Mouse (Mus musculus): Measurements from ENCODE around the gene Sytl4. TPM values are rescaled to one million over a fixed set of nuclear protein-coding genes. Genes with fewer than 3 reads are reported as not detected.

Sytl4 gene
- total and polyA plus RNA-seq, 3 experiments = 0.06 to 0.19 TPM; not detected in 1

DNA sequence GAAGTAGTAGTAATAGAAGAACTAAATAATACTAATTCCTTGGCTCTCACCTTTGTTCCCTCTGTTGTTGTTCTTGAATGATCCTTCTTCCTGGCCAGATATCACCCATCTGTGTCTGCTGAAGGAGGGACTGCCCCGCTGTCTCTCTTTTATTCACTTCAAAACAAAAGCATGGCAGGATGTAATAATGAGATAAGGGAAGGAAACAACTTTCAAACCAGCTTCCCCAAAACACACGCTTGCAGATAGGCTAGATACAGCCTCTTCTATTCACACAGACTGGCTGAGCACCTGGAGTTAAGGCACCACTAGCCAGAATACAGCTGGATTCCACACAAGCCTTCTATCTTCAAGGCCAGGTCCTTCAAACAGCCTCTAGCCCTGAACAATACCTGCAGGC lies 21.0 kb downstream of the Sytl4 start:
- Histone ChIP-seq H3K27me3 (ENCODE audit: control insufficient read depth in 1 of 2, insufficient read depth in 2 of 2, low read length in 2 of 2) (no peaks in the 10 kb centered on the region), H3K9me3 (replicated peaks; ENCODE audit: insufficient read depth, low read length) (no peaks in the 10 kb centered on the region), H3K9ac (ENCODE audit: control insufficient read depth, low read depth, low read length, poor library complexity, severe bottlenecking) (no peak overlapping the region), H3K27ac (ENCODE audit: control insufficient read depth, low read depth, low read length) (no peak overlapping the region), H3K36me3 (ENCODE audit: control insufficient read depth in 1 of 2, insufficient read depth in 2 of 2, low read length in 2 of 2) (peaks cover 0 to 21% of the 10 kb centered on the region in 2 experiments; a peak in 2 of 4 replicates), H3K79me2 (ENCODE audit: control insufficient read depth, insufficient read depth, low read length, poor library complexity) (no peaks in the 10 kb centered on the region), H3K4me3 (ENCODE audit: control insufficient read depth in 1 of 2, insufficient read depth in 1 of 2, low read depth in 2 of 2, low read length in 2 of 2) (peak overlapping the region; percentile 2; a peak in 2 of 4 replicates), H3K4me1 (ENCODE audit: control insufficient read depth in 1 of 2, insufficient read depth in 2 of 2, low read length in 2 of 2) (peaks cover 4 to 13% of the 10 kb centered on the region in 2 experiments)
- peak; percentile 77 for DNase-seq (ENCODE audit: low read depth, low spot score)
- peak; percentile 80 for TF ChIP-seq TCF12 (IDR thresholded peaks at IDR 0.05; ENCODE audit: low read depth, low read length)
- TF ChIP-seq NELFE (IDR thresholded peaks at IDR 0.05; ENCODE audit: low read depth, low read length) = no peak
- peak; percentile 63; the same call in 1 of the 2 replicates for TF ChIP-seq MYC (IDR thresholded peaks at IDR 0.05; ENCODE audit: low read depth, low read length)
- TF ChIP-seq RCOR1 (IDR thresholded peaks at IDR 0.05; ENCODE audit: low read depth, low read length) = peak; percentile 33; the same call in 1 of the 2 replicates
- TF ChIP-seq TAL1 (IDR thresholded peaks at IDR 0.05; ENCODE audit: low read length) = peak; percentile 21; the same call in 1 of the 2 replicates
- TF ChIP-seq POLR2AphosphoS2 (IDR thresholded peaks at IDR 0.05; ENCODE audit: low read length) = no peak
- TF ChIP-seq POLR2A (IDR thresholded peaks at IDR 0.05; ENCODE audit: control insufficient read depth in 1 of 2, insufficient read depth in 1 of 2, low read depth in 1 of 2, low read length in 2 of 2, poor library complexity in 1 of 2) = no peak
- peak; percentile 84 for TF ChIP-seq GATA1 (IDR thresholded peaks at IDR 0.05; ENCODE audit: low read depth, low read length)
- TF ChIP-seq BHLHE40 (IDR thresholded peaks at IDR 0.05; ENCODE audit: borderline replicate concordance, low read depth, low read length) = 0 out of 2 replicates have a peak, but pooled peaks have one; percentile 14
- TF ChIP-seq EP300 (IDR thresholded peaks at IDR 0.05; ENCODE audit: low read depth in 1 of 2, low read length in 2 of 2) = peak; percentile 63 to 76
- peak; percentile 60; the same call in 1 of the 2 replicates for TF ChIP-seq MXI1 (IDR thresholded peaks at IDR 0.05; ENCODE audit: low read depth, low read length)
- TF ChIP-seq SMC3 (IDR thresholded peaks at IDR 0.05; ENCODE audit: low read depth, low read length) = no peak
- TF ChIP-seq SIN3A (IDR thresholded peaks at IDR 0.05; ENCODE audit: low read length) = peak; percentile 58
- peak; percentile 73 for TF ChIP-seq ETS1 (IDR thresholded peaks at IDR 0.05; ENCODE audit: low read depth, low read length)

DNA sequence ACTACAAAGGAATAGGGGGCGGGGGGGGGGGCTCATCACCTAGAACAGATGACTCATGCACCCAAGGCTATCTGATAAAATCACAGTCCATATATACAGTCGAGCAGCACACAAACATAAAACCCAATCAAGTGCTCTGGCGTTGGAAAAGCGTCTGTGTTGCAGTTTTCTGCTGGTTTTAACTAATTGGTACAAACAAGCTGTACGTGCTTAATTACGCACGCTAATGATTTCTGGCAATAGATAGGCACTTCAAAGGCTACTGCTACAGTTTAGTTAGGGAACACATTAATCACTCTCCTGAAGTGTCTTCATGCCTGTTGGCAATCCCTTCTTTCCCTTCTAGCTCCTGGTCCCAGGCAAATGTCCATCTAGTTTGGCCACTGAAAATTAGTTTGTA lies 27.0 kb downstream of the Sytl4 start:
- H3K36me3 ChIP-seq (ENCODE audit: control insufficient read depth in 1 of 2, insufficient read depth in 2 of 2, low read length in 2 of 2) = peaks cover 0 to under 1% of the 10 kb centered on the region in 2 experiments; a peak in 1 of 4 replicates
- H3K4me1 ChIP-seq (ENCODE audit: control insufficient read depth in 1 of 2, insufficient read depth in 2 of 2, low read length in 2 of 2) = no peaks in the 10 kb centered on the region
- H3K4me3 ChIP-seq (ENCODE audit: control insufficient read depth in 1 of 2, insufficient read depth in 1 of 2, low read depth in 2 of 2, low read length in 2 of 2) = no peak overlapping the region
- no peak overlapping the region for H3K9ac ChIP-seq (ENCODE audit: control insufficient read depth, low read depth, low read length, poor library complexity, severe bottlenecking)
- no peaks in the 10 kb centered on the region for H3K79me2 ChIP-seq (ENCODE audit: control insufficient read depth, insufficient read depth, low read length, poor library complexity)
- no peak for DNase-seq (ENCODE audit: low read depth, low spot score)
- TF ChIP-seq ZNF384 (IDR thresholded peaks at IDR 0.05; ENCODE audit: low read depth, low read length) (no peak), POLR2A (IDR thresholded peaks at IDR 0.05; ENCODE audit: control insufficient read depth in 1 of 2, insufficient read depth in 1 of 2, low read depth in 1 of 2, low read length in 2 of 2, poor library complexity in 1 of 2) (no peak), MAFK (IDR thresholded peaks at IDR 0.05; ENCODE audit: borderline replicate concordance, low read depth, low read length) (no peak), EP300 (IDR thresholded peaks at IDR 0.05; ENCODE audit: low read depth in 1 of 2, low read length in 2 of 2) (no peak), POLR2AphosphoS5 (IDR thresholded peaks at IDR 0.05; ENCODE audit: borderline replicate concordance, low read depth, low read length) (no peak), SIN3A (IDR thresholded peaks at IDR 0.05; ENCODE audit: low read length) (no peak), MEF2A (IDR thresholded peaks at IDR 0.05; ENCODE audit: extremely low read depth, insufficient replicate concordance, low read depth, low read length, poor library complexity, severe bottlenecking) (no peak), MYC (IDR thresholded peaks at IDR 0.05; ENCODE audit: low read depth, low read length) (no peak), ELF1 (IDR thresholded peaks at IDR 0.05; ENCODE audit: low read depth, low read length) (no peak), TAL1 (IDR thresholded peaks at IDR 0.05; ENCODE audit: low read length) (no peak), NELFE (IDR thresholded peaks at IDR 0.05; ENCODE audit: low read depth, low read length) (no peak), ZKSCAN1 (IDR thresholded peaks at IDR 0.05; ENCODE audit: low read depth, low read length) (no peak), E2F4 (IDR thresholded peaks at IDR 0.05; ENCODE audit: borderline replicate concordance, low read depth, low read length) (no peak), ZC3H11A (IDR thresholded peaks at IDR 0.05; ENCODE audit: low read depth, low read length) (no peak), TCF12 (IDR thresholded peaks at IDR 0.05; ENCODE audit: low read depth, low read length) (no peak), CHD2 (IDR thresholded peaks at IDR 0.05; ENCODE audit: low read length) (no peak), MAX (IDR thresholded peaks at IDR 0.05; ENCODE audit: low read length) (no peak), BHLHE40 (IDR thresholded peaks at IDR 0.05; ENCODE audit: borderline replicate concordance, low read depth, low read length) (no peak)
- no peaks in the 10 kb centered on the region for H3K9me3 ChIP-seq (replicated peaks; ENCODE audit: insufficient read depth, low read length)
- peaks cover 8 to 17% of the 10 kb centered on the region in 2 experiments for H3K27me3 ChIP-seq (ENCODE audit: control insufficient read depth in 1 of 2, insufficient read depth in 2 of 2, low read length in 2 of 2)
- no peak overlapping the region for H3K27ac ChIP-seq (ENCODE audit: control insufficient read depth, low read depth, low read length)

All from MEL (cell line).